Mouse (Mus musculus): ENCODE results near the gene Slc1a4. TPM values are rescaled to one million over a fixed set of nuclear protein-coding genes. Genes with fewer than 3 reads are reported as not detected.

The Slc1a4 gene
- polyA plus RNA-seq, 1 experiment from 2014 or later, result 19.5 TPM

DNA sequence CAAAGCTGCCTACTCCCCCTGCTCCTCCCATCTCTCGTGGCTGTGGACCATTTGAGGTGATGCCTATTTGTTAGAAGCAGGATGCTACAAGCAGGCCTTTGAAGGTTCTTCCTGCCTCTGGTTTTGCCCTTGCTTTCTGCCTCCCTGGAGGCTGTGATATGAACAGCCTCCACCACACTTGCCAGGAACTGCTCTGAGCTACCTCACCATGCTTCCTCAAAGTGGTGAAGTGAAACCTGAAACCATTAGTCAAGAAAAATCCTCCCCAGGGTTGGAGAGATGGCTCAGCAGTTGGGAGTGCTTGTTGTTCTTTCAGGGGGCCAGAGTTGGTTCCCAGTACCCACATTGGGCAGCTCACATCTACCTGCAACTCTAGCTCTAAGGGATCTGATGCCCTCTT lies 9.1 kb upstream of the Slc1a4 start:
- Histone ChIP-seq H3K27ac (no peak overlapping the region), H3K36me3 (replicated peaks) (no peaks in the 10 kb centered on the region), H3K27me3 (ENCODE audit: poor library complexity, severe bottlenecking) (no peaks in the 10 kb centered on the region), H3K4me3 (no peak overlapping the region), H3K9me3 (no peaks in the 10 kb centered on the region), H3K4me1 (no peaks in the 10 kb centered on the region)
- no peak for DNase-seq (ENCODE audit: extremely low spot score, low spot score)
- 78% methylated on average over 1 of the region's 1 CpGs for WGBS

GRCm38 (mm10) chr11:20338703-20339102 lies 6.2 kb upstream of the Slc1a4 start:
- no peaks in the 10 kb centered on the region for H3K36me3 ChIP-seq (replicated peaks)
- H3K4me3 ChIP-seq, result no peak overlapping the region
- WGBS, result 78% methylated on average over 2 of the region's 2 CpGs
- no peaks in the 10 kb centered on the region for H3K27me3 ChIP-seq (ENCODE audit: poor library complexity, severe bottlenecking)
- no peaks in the 10 kb centered on the region for H3K9me3 ChIP-seq
- H3K27ac ChIP-seq, result no peak overlapping the region
- no peak for DNase-seq (ENCODE audit: extremely low spot score, low spot score)
- peaks cover 7% of the 10 kb centered on the region for H3K4me1 ChIP-seq

DNA sequence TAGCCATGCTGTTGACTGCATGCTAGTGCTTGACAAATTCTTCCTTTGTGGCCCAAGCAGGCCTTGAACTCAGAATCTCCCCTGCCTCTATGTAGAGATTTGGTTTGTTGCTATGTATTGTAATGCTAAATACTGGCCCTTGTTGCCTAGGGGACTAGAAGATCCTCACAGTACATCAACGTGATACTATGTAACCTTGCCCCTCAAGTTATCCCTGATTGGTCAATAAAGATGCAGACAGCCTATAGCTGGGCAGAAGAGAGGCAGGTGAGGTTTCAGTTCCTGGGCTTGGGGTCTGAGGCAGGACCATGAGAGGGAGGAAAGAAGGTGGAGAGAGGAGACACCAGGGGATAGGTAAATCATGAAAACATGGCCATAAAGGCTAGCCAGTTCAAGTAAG lies 1.8 kb upstream of the Slc1a4 start:
- Histone ChIP-seq H3K9me3 (no peaks in the 10 kb centered on the region), H3K27me3 (ENCODE audit: poor library complexity, severe bottlenecking) (no peaks in the 10 kb centered on the region), H3K4me1 (peaks cover 46% of the 10 kb centered on the region), H3K27ac (no peak overlapping the region), H3K36me3 (replicated peaks) (0 out of 2 replicates have a peak, but pooled peaks cover 1% of the 10 kb centered on the region), H3K4me3 (no peak overlapping the region)
- 15% methylated on average over 1 of the region's 1 CpGs for WGBS
- DNase-seq (ENCODE audit: extremely low spot score, low spot score), result no peak

GRCm38 (mm10) chr11:20331690-20332537 lies 599 bp downstream of the Slc1a4 start:
- H3K4me3 ChIP-seq, result peak overlapping the region; percentile 81
- 0 out of 2 replicates have a peak, but pooled peaks cover 11% of the 10 kb centered on the region for H3K36me3 ChIP-seq (replicated peaks)
- no peaks in the 10 kb centered on the region for H3K27me3 ChIP-seq (ENCODE audit: poor library complexity, severe bottlenecking)
- peak; percentile 48 for DNase-seq (ENCODE audit: extremely low spot score, low spot score)
- WGBS, result 2% methylated on average over 61 of the region's 61 CpGs
- H3K4me1 ChIP-seq, result peaks cover 50% of the 10 kb centered on the region
- no peaks in the 10 kb centered on the region for H3K9me3 ChIP-seq
- peak overlapping the region; percentile 90 for H3K27ac ChIP-seq

GRCm38 (mm10) chr11:20331027-20331689 lies 1.4 kb downstream of the Slc1a4 start:
- no peak for DNase-seq (ENCODE audit: extremely low spot score, low spot score)
- 46% methylated on average over 9 of the region's 9 CpGs for WGBS
- H3K4me3 ChIP-seq, result peak overlapping the region; percentile 81
- H3K27ac ChIP-seq, result peak overlapping the region; percentile 90
- no peaks in the 10 kb centered on the region for H3K9me3 ChIP-seq
- no peaks in the 10 kb centered on the region for H3K27me3 ChIP-seq (ENCODE audit: poor library complexity, severe bottlenecking)
- 0 out of 2 replicates have a peak, but pooled peaks cover 11% of the 10 kb centered on the region for H3K36me3 ChIP-seq (replicated peaks)
- peaks cover 58% of the 10 kb centered on the region for H3K4me1 ChIP-seq

GRCm38 (mm10) chr11:20329711-20330110 lies 2.8 kb downstream of the Slc1a4 start:
- H3K9me3 ChIP-seq, result no peaks in the 10 kb centered on the region
- 94% methylated on average over 5 of the region's 5 CpGs for WGBS
- H3K4me3 ChIP-seq, result no peak overlapping the region

GRCm38 (mm10) chr11:20328771-20329170 lies 3.7 kb downstream of the Slc1a4 start:
- H3K27me3 ChIP-seq (ENCODE audit: poor library complexity, severe bottlenecking), result no peaks in the 10 kb centered on the region
- no peak for DNase-seq (ENCODE audit: extremely low spot score, low spot score)
- H3K4me3 ChIP-seq, result no peak overlapping the region
- peaks cover 54% of the 10 kb centered on the region for H3K4me1 ChIP-seq
- WGBS, result 92% methylated on average over 6 of the region's 6 CpGs
- 0 out of 2 replicates have a peak, but pooled peaks cover 11% of the 10 kb centered on the region for H3K36me3 ChIP-seq (replicated peaks)
- no peak overlapping the region for H3K27ac ChIP-seq
- H3K9me3 ChIP-seq, result no peaks in the 10 kb centered on the region

More at GRCm38 (mm10) chr11:20329711-20330110, 2.8 kb downstream of the Slc1a4 start:
- peaks cover 60% of the 10 kb centered on the region for H3K4me1 ChIP-seq
- no peak for DNase-seq (ENCODE audit: extremely low spot score, low spot score)
- H3K27me3 ChIP-seq (ENCODE audit: poor library complexity, severe bottlenecking), result no peaks in the 10 kb centered on the region
- 0 out of 2 replicates have a peak, but pooled peaks cover 11% of the 10 kb centered on the region for H3K36me3 ChIP-seq (replicated peaks)
- H3K27ac ChIP-seq, result no peak overlapping the region

GRCm38 (mm10) chr11:20326328-20326995 lies 6.1 kb downstream of the Slc1a4 start:
- no peak overlapping the region for H3K4me3 ChIP-seq
- peaks cover 35% of the 10 kb centered on the region for H3K4me1 ChIP-seq
- no peak for DNase-seq (ENCODE audit: extremely low spot score, low spot score)
- WGBS, result 80% methylated on average over 11 of the region's 11 CpGs
- no peaks in the 10 kb centered on the region for H3K27me3 ChIP-seq (ENCODE audit: poor library complexity, severe bottlenecking)
- H3K9me3 ChIP-seq, result no peaks in the 10 kb centered on the region
- H3K27ac ChIP-seq, result peak overlapping the region; percentile 56; the same call in 1 of the 2 replicates
- 0 out of 2 replicates have a peak, but pooled peaks cover 11% of the 10 kb centered on the region for H3K36me3 ChIP-seq (replicated peaks)

- H3K36me3 ChIP-seq (replicated peaks), result 0 out of 2 replicates have a peak, but pooled peaks cover 13% of the 10 kb centered on the region
- H3K4me1 ChIP-seq, result peaks cover 26% of the 10 kb centered on the region
- H3K27ac ChIP-seq, result no peak overlapping the region
- no peak overlapping the region for H3K4me3 ChIP-seq
- DNase-seq (ENCODE audit: extremely low spot score, low spot score), result no peak
- WGBS, result 95% methylated on average over 9 of the region's 9 CpGs
- no peaks in the 10 kb centered on the region for H3K27me3 ChIP-seq (ENCODE audit: poor library complexity, severe bottlenecking)
- H3K9me3 ChIP-seq, result no peaks in the 10 kb centered on the region
These were observed 7.3 kb downstream of the Slc1a4 start for GRCm38 (mm10) chr11:20325073-20325694.

- Histone ChIP-seq H3K36me3 (replicated peaks) (0 out of 2 replicates have a peak, but pooled peaks cover 10% of the 10 kb centered on the region), H3K4me3 (no peak overlapping the region), H3K27me3 (ENCODE audit: poor library complexity, severe bottlenecking) (no peaks in the 10 kb centered on the region), H3K27ac (no peak overlapping the region), H3K4me1 (peaks cover 23% of the 10 kb centered on the region), H3K9me3 (no peaks in the 10 kb centered on the region)
- WGBS, result 93% methylated on average over 3 of the region's 3 CpGs
- DNase-seq (ENCODE audit: extremely low spot score, low spot score), result no peak
These were observed 8.5 kb downstream of the Slc1a4 start for GRCm38 (mm10) chr11:20324006-20324405.

DNA sequence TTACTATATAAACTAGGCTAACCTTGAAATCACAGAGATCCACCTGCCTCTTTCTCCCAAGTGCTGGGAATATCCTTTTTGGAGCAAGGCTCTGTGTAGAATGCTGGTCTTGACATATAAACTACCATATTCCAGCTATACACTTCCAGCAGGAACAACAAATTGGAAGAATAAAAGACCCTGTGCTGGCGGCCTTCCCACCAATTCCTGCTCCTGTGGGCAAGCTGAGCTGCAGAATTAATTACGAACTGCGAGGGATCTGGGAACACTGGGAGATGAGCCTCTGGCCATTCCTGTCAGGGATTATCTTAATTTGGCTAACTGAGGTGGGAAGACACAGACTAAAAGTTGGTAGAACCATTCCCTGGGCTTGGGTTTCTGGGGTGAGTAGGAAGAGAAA lies 10.1 kb downstream of the Slc1a4 start:
- H3K4me3 ChIP-seq, result no peak overlapping the region
- H3K27ac ChIP-seq, result no peak overlapping the region
- H3K9me3 ChIP-seq, result no peaks in the 10 kb centered on the region
- WGBS, result 71% methylated on average over 3 of the region's 3 CpGs
- H3K36me3 ChIP-seq (replicated peaks), result 0 out of 2 replicates have a peak, but pooled peaks cover 3% of the 10 kb centered on the region
- DNase-seq (ENCODE audit: extremely low spot score, low spot score), result no peak
- H3K27me3 ChIP-seq (ENCODE audit: poor library complexity, severe bottlenecking), result no peaks in the 10 kb centered on the region
- peaks cover 23% of the 10 kb centered on the region for H3K4me1 ChIP-seq

GRCm38 (mm10) chr11:20320661-20321060 lies 11.9 kb downstream of the Slc1a4 start:
- Histone ChIP-seq H3K27ac (no peak overlapping the region), H3K9me3 (no peaks in the 10 kb centered on the region), H3K4me1 (peaks cover 8% of the 10 kb centered on the region), H3K27me3 (ENCODE audit: poor library complexity, severe bottlenecking) (no peaks in the 10 kb centered on the region), H3K36me3 (replicated peaks) (peaks cover 20% of the 10 kb centered on the region), H3K4me3 (no peak overlapping the region)
- WGBS, result 77% methylated on average over 3 of the region's 3 CpGs
- DNase-seq (ENCODE audit: extremely low spot score, low spot score), result no peak
